Mouse (Mus musculus) CD8-positive naive resting alpha-beta T cell, adult 2 months (primary cell): ENCODE measurements around the gene Rps21.

ENCODE experiments used
- DNase-seq, 2 experiments: peaks; one replicate each; pipeline ENCODE4 v3.0.0; 2022; ENCODE audit warnings: low read depth in 2 of 2, low spot score in 2 of 2

Rps21 gene

DNA sequence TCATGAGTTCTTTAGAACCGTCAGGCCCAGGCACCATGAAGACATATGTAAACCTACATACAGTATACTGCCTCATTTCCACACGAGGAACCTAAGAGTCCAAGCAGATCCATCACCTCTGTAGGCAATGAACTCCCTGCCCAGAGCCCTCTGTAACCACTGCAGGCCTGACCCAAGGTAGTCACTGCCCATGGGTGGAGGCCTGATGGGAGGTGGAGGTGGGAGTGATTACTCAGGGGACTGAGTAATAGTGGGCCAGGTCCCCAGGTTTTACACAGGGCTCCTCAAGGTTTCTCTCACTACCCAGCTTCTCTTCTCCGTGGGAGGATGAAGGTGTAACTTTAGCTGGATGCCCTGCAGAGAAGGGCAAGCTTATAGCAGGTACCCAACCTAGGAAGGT, 28.0 kb upstream of the Rps21 start:
- DNase-seq: no peak

DNA sequence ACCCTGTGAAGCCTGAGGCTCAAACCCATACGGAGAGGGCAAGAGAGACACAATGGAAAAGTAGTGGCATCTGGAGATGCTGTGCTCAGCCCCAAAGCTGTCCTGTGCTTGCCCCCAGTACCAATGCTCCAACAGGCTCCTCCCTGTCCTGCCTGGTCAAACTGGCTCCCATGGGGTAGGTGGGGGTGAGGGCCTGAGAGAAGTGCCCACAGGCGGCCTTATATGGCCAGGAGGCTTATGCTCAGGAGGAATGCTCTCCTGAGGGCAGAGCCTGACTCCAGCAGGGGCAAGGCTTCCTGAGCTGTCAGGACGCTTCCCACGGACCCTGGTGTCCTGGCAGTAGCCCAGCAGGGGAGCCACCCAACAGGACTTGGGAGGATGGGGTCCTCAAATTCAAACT, 26.7 kb upstream of the Rps21 start:
- DNase-seq: no peak

DNA sequence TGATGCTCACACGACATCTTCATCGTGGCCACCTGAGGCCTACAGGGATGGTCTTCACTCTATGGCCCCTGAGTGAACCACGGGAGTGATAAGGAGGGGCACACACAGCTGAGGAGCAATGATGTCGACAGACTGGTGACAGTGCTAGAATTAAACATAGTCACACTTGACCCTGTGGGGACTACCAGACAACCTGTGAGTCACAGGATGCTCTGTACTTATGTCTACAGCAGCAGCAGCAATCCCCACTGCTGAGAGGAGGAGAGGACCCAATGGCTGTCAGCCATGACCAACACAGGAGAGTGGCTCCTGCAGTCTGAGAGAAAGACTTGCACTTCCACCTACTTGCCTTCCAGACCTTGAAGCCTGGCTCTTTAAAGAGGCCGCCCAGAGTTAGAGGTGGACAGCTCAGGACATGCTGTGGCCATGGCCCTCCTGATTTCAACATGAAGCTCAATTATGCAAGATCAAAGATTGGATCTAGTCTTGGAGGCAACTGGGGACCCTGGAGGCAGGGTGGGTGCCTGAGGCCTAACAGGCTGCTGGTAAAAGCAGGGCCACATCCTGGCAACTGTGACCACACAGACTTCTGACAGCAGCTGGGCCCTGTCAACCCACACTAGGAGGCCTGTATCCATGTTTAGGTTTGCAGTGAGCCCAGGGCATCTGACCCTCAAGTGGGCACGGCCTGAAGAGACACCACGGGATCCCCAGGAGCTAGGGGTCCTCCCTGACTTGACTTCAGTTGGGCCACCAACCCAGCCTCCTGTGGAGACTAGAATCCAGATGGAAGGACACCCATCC, 23.9 kb upstream of the Rps21 start:
- DNase-seq: no peak

DNA sequence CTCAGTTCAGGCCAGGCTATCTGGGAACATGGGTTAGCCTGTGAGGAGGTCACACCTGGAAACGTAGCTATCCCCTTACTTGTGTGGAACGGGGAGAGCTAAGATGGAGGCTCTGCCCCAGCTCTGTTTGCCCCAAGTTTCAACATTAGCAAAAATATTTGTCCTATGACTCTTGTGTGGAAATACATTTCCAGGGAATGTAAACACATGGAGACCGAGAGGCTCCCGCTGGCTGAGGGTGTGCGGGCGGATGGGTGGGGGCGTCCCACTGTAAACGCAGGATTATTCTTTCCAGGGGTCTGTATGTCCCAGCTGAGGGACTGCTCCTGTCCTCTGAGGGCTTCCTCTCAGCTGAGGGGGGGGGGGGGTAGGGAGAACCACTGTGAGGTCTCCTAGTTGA, 22.8 kb upstream of the Rps21 start:
- DNase-seq: no peak

DNA sequence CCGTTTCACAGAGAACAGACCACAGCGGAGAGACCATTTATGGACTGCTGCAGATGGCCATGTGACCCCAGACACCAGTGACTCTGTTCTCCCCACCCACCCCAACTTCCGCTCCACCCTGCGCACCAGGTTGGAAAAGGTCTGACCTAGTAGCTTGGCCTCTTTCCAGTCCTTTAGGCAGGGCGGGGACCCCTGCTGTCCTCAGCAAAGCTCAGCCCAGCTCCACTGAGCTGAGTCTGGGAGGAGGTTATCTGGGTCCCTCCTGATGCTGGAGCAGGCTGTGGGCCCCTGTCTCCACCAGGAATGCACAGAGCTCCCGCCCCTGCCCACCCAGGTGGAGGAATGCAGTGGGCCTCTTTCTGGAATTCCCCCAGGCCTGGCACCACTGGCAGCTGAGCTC, 22.2 kb upstream of the Rps21 start:
- no peak for DNase-seq

DNA sequence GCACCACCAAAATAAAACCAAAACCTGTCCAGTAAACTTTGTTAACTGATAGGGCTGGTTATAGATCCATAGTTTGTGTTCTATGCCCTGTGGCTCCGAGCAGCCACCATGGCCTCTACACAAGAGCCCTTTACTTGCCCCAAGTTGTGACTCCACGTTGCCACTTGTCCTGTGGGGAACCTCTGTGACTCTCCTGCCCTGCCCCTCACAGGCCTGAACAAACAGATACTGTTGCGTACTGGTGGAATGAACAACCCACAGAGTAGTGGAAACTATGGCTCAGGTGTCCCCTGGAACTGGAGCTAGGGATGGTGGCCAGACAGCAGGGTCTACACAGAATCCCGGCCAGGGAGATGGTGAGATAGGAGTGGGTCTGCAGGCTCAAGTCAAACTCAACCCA, 21.4 kb upstream of the Rps21 start:
- no peak for DNase-seq

DNA sequence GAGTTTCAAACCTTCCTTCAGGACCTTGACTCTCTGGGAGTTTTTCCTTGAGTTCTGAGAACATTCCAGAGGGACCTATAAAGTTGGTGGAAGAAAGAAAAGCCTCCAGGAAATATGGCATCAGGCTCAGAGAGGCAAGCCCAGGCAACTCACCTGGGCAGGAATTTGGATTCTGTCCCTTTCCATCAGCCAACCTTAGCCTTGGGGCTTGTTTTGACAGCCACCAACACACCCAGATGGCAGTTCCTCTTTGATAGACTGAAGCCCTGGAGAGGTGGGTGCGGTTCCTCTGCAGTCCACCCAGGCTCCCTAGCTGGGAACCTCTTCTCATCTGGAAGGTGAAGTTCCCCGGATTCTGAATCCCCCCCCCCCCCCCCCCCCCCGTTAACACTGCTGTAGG, 20.7 kb upstream of the Rps21 start:
- no peak for DNase-seq

DNA sequence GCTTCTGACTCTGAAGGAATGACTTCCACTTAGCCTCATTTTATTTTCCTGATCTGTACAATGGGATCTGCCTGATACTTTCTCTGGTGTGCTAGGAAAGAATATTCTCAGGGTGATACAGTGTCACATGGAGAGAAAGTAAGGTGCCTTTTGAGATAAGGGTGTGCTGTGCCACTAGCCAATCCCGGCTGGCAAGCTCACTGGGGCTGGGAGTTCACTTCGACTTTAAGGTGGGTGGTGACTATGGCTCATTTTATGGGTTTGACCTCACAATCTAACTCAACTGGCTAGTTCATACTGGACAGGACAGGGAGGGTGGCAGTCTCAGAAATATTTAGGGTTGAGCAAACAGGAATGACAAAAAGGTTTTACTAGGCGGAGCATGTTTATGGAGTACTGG, 20.2 kb upstream of the Rps21 start:
- no peak for DNase-seq

DNA sequence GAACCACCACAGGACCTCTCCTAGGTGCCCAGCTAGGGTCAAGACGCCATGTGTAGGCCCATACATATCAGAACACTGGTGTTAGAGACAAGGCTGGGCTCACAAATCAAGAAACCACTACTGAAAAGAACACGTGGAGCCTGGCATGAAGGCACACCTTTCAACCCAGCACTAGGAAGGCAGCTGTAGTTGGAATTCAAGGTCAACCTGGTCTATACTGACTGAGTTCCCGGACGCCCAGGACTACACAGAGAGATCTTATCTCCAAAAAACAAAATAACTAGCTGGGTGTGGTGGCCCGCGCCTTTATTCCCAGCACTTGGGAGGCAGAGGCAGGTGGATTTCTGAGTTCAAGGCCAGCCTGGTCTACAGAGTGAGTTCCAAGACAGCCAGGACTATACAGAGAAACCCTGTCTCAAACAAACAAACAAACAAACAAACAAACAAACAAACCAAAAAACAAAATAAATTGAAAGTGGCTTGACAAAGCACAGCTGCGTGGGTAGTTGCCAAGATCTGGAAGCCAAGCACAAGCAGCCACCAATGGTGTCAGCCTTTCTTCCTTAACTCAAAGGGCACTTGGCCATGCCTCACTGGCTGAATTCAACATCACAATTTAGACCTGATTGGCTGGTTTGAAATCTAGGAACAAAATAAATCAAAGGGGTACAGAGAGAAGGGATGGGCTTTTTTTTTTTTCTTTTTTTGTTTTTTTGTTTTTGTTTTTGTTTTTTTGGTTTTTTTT, 19.4 kb upstream of the Rps21 start:
- DNase-seq: no peak

DNA sequence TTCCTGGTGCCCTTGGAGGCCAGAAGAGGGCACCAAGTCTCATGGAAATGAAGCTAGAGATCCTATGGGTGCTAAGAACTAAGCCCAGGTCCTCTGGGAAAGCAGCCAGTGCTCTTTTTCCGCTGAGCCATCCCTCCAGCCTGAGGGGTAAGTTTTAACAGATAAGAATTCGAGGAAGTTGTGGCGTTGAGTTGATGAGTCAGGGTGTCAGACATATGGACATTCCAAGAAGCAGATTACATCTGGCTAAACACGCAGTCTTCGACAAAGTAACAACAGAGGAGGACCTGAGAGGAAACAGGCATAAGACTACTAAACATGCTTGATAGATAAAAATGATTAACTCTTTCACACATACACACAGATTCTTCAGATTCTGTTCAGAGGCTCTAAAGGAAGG, 18.6 kb upstream of the Rps21 start:
- DNase-seq: no peak

DNA sequence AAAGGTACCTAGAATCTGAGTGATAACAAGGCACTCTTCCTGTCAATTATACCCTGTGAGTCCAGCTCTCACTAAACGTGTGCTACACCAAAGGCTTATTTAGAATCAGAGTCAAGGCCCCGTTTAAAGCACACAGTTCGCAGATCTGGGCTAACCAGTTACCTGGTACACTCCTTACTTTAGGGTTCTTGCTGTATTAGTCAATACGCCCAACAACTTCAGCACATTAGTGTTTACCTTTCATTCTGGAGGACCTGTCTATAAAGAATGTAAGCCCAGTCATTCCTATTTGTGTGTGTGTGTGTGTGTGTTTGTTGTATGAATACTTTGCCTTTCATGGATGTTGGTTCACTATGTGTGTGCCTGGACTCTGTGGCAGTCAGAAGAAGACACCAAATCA, 14.1 kb upstream of the Rps21 start:
- DNase-seq: no peak

DNA sequence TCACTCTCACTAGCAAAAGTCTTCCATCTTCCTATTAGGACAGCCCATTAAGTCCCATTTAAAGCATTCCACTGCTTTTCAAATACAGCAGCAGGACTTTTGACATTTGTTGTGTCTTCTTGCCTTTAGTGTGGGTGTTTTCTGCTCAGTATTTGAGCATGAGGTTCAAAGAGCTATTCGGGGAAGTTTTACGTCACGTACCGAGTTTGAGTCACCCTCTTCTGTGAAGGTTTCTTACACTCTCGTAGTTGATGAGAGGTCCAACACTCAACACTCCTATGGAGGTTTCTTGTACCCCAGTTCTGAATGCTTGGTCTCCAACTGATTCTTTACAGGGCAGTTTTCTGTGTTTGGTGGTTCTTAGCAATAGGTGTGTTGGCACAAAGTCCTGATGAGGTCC, 9.3 kb upstream of the Rps21 start:
- no peak for DNase-seq

DNA sequence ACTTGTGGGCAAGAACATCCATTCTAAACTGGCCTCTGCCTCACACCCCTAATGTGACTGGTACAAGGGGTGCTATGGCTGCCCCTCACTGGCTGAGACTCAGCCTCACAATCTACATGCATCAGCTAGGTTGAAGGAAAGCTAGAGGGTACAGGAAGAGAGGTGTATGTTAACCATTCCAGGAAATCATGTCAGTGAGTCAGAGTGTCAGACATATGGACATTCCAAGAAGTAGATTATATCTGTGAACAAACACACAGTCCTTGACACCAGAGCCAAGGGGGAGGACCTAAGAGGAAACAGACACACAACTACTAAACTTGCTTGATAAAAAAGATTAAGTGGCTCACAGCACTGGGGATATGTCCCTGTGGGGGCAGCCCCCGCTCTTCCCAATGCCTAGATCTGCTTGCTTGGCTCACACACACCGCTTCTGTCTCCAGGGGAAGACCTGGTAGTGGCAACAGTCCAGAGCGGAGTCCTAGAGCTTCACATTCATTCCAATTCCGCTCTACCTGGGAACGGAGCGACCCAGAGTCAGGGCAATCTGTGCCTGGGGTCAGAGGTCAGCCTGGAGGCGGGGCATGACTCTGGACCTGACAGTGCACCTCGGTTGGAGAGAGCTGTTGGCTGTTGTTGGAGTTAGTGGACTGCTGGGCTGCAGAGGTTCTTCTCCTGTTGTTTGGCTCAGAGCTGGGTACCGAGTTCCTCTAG, 8.1 kb upstream of the Rps21 start:
- DNase-seq: no peak

DNA sequence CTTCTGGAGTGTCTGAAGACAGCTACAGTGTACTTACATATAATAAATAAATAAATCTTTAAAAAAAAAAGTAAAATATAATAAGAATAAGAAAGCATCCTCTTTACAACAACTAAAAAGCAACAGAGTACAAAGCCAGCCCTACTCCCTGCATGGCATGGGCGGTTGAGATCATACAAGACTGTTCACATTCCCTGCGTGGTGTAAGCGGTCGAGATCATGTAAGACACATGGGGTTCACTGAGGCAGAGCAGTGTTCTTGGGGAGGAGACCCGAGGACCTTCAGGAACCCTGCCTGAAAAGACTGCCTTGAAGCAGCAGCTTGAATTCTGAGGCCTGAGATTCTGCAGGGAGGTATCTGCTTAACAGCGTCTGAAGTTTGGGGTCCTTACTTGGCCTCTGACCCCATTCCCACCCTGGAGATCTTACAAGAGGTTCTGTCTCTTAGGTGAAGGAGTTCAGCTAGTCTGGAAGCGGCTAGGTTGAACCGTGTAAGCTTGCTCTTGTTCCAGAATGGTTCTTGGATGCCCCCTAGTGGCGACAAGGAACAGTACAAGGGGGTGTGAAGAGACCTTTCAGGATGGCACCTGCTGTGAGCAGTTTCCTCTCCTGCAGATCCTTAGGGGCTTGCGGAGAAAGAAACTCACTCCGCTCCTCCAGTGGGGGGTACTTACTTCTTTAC, 6.1 kb upstream of the Rps21 start:
- DNase-seq: peak; percentile 59 to 74

DNA sequence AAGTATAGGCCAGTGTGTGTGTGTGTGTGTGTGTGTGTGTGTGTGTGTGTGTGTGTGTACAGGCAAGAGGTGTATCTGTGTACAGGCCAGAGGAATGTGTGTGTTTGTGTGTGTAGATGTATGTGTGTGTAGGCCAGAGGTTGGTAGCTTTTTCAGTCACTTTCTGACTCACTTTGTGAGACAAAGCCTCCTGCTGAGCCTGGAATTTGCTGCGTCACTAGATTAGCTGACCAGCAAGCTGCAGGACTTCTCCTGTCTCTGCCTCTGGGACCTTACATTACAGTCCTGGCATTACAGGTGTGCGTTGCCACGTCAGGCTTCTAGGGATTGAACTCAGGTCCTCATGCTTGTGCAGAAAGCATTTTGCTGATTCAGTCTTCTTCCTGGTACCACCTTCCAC, 5.3 kb upstream of the Rps21 start:
- DNase-seq: no peak

DNA sequence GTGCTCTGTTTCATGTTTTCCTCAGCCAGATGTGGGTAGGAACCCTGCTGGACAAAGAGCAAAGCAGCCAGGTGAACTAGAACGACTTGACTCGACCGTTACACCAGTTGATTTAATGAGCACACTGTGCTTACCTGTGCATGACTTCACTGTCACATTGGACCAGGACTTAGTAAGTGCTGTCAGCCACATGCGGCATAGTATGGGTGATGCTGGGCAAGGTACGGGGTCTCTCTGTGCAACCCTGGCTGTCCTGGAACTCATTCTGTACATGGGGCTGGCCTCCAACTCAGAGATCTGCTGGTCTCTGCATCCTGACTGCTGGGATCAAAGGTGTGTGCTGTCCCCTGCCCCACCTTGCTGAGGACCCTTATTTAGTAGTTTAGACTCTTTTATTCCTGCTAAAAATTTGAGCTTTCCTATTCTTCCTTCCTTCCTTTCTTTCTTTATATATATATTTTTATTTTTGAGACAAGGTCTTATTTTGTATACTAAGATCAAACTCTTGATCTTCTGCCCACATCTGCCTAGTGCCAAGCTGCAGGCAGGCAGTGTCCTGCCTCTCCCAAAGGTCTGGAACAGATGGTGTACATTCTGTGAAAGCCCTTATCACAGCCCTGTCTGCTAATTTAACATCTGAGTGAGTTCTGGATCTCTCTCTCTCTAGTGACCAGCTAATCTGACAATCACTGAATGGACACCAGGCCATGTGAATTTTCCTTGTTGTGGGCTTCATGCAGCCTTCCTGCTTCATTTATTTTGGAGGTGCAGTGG, 2.6 kb upstream of the Rps21 start:
- DNase-seq: no peak

DNA sequence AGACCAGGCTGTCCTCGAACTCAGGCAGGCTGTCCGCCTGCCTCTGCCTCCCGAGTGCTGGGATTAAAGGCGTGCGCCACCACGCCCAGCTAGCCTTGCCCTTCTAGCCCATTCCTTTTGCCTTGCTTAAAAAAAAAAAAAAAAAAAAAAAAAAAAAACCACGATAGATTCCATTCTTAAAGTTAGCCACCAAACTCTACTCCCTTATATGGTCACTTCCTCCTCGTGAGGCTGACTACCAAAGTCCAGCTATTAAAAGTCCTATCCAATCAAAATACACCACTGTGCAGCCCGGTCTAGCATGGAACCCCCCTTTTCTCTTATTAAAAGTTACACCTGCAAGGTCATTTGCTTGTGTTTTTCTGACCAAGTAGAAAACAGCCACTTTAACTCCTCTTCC, 1.5 kb upstream of the Rps21 start:
- DNase-seq: no peak

DNA sequence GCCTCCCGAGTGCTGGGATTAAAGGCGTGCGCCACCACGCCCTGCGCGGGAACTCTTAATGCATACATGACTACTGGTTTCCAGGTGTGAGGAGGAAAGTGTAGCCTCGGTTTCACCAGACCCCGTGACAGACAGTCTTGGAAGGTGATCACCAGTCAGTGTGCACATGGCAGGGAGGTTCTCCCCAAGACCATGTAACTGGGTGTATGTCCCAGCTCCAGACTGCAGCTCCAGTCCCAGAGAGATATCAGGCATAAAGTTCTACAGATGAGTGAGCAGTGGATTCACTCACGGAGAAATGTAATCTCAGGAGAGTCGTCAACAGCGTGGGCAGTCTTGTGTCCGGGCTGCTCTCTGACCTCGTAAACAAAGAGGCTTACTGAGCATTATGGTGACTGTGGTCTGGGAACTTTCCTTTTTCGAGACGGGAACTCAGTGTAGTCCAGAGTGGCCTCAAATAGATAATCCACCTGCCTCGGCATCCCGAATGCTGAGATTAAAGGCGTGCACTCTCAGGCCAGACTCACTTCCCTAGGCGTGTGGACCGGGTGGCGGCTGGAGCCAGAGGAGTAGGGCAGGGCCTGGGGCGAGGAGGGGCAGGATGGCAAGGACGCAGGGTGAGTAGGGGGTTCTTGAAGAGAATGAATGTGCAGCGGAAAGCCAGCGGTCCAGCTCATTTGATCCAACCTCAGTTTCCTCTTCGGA, 729 bp upstream of the Rps21 start:
- DNase-seq: no peak

DNA sequence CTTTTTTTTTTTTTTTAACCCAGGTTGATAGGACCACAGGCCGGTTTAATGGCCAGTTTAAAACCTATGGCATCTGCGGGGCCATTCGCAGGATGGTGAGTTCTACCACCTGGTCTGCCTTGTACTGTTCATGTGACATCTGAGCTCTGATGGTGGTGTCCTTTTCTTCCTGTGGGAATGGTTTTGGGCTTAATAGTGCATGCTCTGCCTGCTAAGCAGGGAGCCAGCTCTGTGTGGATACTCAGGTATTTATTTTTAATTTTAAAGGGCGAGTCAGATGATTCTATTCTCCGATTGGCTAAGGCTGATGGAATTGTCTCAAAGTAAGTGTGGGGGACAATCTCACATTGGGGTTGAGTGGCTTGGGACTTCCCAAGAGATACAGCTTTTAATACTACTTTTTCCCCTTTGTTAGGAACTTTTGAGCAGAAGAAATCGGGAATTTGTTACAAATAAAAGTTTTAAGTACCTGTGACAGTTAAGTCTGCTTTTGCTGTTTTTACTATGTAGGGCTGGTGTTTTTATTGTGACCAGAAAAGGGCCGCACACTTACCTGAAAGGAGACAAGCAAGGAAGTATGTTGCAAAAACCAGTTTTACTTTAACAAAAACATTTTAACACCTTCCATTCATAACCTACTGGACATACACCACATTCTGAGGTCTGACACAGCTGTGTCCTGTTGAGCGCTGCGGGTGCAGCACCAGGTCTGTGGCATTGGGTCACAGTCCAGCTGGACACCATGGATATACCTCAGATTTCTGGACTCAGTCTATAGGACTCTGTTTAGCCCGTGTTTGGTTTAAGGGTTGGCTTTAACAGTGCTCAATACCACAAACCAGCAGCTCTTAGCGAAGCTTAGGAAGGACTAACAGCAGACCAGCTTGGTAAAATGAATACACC, 1.0 kb downstream of the Rps21 start:
- DNase-seq: no peak
